Mouse (Mus musculus) lung, adult 2 months (tissue): Measurements from ENCODE around the gene Zfp217. TPM values are rescaled to one million over a fixed set of nuclear protein-coding genes. Genes with fewer than 3 reads are reported as not detected.

ENCODE experiments used
- DNase-seq: peaks from one replicate; pipeline ENCODE4 v3.0.0; 2022
- H3K4me1 ChIP-seq: fragments of 200-500 bp; 2 replicates; pipeline ENCODE4 v1.6.1; 2011; ENCODE audit warnings: low read length; ENCODE audit not compliant: control insufficient read depth, insufficient read depth
- H3K4me3 ChIP-seq: fragments of 200-500 bp; replicated peaks from 2 replicates; pipeline ENCODE3; 2011; ENCODE audit warnings: low read depth, mild to moderate bottlenecking, control low read depth, low read length; ENCODE audit errors: extremely low read depth
- CTCF ChIP-seq: fragments of 200-500 bp; IDR thresholded peaks from 2 replicates; pipeline ENCODE4 v1.5.1; 2011; ENCODE audit warnings: mild to moderate bottlenecking, low read length, control low read depth; ENCODE audit not compliant: insufficient read depth
- POLR2A ChIP-seq: fragments of 200-500 bp; IDR thresholded peaks from 2 replicates; pipeline ENCODE4 v1.6.1; 2011; ENCODE audit warnings: low read depth, mild to moderate bottlenecking, control low read depth, low read length, borderline replicate concordance; ENCODE audit errors: extremely low read depth
- WGBS: fragments of 180-500 bp; shearing (Covaris S2); methylation state at CpG from one replicate; pipeline ENCODE4 v1.1.7; 2018; 5-methylcytosine and 5-hydroxymethylcytosine counted together
- polyA plus RNA-seq: library from polyadenylated mRNA; depleted of rRNA; stranded (reverse); fragments of >200 nt; gene quantifications from 2 replicates; pipeline ENCODE4 v1.2.3, GENCODE M21; 2012

The Zfp217 gene
- polyA plus RNA-seq, 1 experiment: 19.8 TPM

DNA sequence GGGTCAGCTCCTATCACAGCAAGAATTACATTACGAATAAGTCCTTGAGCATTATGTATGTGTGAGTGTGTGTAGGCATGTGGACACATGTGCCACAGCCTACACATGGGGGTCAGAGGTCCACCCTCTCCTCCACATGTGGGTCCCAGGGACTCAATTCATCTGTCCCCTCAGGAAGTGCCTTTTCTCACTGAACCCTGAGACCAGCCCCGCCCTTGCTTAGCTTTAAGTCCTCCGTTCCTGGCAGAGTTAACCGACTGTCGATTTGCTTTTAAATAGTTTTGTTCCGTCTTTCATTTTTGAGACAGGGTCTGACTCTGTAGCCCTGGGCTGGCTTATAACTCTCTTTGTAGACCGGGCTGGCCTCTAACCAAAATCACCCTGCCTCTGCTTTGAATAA lies 5.0 kb upstream of the Zfp217 start:
- Histone ChIP-seq H3K4me3 (no peak overlapping the region), H3K4me1 (peaks cover 12% of the 10 kb centered on the region)
- 15% methylated on average over 7 of the region's 7 CpGs for WGBS
- TF ChIP-seq POLR2A (no peak), CTCF (no peak)
- DNase-seq: peak; percentile 30

DNA sequence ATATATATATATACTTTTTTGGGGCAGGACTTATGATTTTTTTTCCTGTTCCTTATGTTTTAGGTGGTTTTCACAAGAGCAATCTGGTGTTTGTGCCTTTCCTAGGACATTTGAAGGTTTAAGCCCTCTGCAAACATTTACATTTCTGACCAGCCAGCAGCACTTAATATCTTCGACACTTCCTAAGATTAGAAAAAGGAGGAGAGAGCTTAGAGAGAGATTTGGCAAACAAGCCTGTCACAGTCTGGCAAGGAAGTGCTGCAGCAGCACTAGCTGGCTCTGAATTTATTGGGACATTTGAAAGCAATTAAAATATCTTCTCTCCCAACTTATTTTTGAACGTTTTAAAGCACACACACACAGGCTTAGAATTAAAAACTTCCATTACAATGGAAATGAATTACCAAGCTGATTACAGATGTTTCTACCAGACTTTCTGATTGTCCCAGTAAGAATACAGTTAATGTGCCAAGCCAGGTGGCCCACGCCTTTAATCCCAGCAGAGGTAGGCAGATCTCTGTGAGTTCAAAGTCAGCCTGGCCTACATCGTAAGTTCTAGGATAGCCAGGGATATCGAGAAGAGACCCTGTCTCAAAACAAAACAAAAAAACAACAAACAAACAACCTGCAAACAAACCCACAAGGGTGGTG lies 4.3 kb upstream of the Zfp217 start:
- TF ChIP-seq CTCF (no peak), POLR2A (no peak)
- no peak overlapping the region for H3K4me3 ChIP-seq
- DNase-seq: no peak
- 43% methylated on average over 5 of the region's 5 CpGs for WGBS
- peaks cover 17% of the 10 kb centered on the region for H3K4me1 ChIP-seq

DNA sequence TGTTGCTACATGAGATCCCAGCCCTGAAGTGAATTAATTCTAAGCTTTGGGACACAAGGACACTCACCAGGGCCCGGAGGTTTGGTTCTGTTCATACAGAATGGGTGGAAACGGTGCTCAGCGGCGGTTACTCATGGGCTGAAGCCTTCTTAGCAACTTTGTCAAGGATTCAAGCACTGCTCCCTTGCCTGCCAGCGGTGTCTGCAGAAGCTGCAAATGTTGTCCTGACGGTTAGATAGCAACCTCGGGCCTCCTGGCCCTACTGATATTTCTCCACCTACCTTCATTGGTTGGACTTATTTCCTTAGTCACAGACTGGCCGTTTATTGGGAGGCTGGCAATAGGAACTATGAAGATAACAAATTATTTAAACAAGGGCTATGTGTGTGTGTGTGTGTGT lies 3.6 kb upstream of the Zfp217 start:
- Histone ChIP-seq H3K4me1 (peaks cover 17% of the 10 kb centered on the region), H3K4me3 (no peak overlapping the region)
- DNase-seq: no peak
- WGBS: 61% methylated on average over 8 of the region's 8 CpGs
- no peak for TF ChIP-seq POLR2A
- no peak for TF ChIP-seq CTCF

DNA sequence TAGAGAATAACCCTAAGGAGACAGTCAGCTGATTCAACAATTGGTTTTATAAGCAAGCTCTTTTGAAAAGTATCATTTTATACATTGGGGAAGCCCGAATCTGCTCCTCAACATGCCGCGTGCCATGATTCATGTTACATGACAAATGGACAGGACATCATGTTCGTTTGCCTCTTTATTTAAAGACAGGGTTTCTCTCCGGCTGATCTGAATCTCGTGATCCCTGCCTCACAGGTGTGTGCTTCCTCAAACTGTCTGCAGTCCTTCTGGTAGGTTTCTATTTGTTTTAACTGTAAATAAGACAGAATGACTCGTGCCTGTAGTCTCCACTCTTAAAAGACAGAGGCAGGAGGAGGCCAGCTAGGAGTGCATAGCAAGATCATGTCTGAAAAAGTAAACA lies 925 bp upstream of the Zfp217 start:
- H3K4me1 ChIP-seq: peaks cover 15% of the 10 kb centered on the region
- no peak overlapping the region for H3K4me3 ChIP-seq
- WGBS: 57% methylated on average over 7 of the region's 7 CpGs
- no peak for DNase-seq
- no peak for TF ChIP-seq CTCF
- TF ChIP-seq POLR2A: no peak

DNA sequence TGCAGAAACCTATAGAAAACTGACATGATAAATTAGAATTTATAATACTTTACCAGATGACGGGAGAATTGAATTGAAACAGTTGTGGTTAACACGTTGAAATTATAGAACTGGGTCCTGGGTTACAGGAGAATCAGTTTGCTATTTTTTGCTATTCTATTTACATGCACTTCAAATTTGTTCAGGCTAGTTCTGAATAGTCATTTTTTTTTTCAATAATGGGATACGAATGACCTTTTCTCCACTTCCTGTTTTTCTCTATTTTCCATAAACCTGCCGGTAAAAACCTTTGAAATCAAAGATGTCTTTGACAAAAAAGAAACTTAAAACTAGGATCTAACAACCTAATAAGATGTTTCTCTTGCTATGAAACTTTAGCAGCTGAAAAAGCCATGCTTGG lies 733 bp downstream of the Zfp217 start:
- Histone ChIP-seq H3K4me3 (no peak overlapping the region), H3K4me1 (peaks cover 10% of the 10 kb centered on the region)
- no peak for DNase-seq
- no peak for TF ChIP-seq CTCF
- TF ChIP-seq POLR2A: no peak
- 35% methylated on average over 4 of the region's 4 CpGs for WGBS

DNA sequence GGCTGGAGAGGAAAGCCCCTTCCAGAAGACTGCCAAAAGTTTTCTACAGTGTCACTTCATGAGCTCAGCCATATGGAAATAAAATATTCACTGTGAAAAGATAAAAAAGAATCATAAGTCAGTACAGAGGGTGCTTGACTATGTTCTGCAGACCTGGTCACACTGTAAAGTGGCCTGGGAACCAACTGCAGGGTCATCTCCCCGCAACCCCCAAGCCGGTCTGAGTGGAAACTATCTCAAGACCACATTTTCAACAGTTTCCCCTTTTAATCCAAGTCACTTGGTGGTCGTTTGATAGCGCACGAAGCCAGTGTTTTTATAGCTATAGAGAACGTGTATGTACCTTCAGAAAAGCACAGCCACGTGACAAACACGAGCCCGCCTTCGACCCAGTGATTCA lies 3.6 kb downstream of the Zfp217 start:
- WGBS: 79% methylated on average over 10 of the region's 10 CpGs
- TF ChIP-seq CTCF (no peak), POLR2A (no peak)

DNA sequence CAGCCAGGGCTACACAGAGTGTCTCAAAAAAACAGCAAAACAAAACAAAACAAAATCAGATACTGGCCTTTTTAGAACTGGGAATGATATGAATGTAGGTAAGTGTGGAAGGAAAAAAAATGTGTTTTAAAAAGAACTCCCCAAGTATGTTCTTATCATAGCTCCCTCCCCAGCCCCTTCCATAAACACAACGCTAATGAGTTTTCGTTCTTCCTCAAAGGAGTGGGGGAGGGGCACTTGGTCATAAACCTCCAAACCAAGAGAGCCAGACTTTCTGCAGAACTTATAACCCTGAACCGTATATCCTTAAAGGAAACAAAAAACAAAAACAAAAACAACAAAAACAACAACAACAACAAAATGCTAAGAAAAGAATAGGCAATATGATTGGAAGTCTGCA lies 4.0 kb downstream of the Zfp217 start:
- TF ChIP-seq POLR2A: no peak
- TF ChIP-seq CTCF: no peak
- DNase-seq: no peak
- 19% methylated on average over 3 of the region's 3 CpGs for WGBS
- Histone ChIP-seq H3K4me1 (peaks cover 10% of the 10 kb centered on the region), H3K4me3 (no peak overlapping the region)

More for the DNA sequence above, 3.6 kb downstream of the Zfp217 start:
- Histone ChIP-seq H3K4me1 (peaks cover 10% of the 10 kb centered on the region), H3K4me3 (no peak overlapping the region)
- DNase-seq: no peak

DNA sequence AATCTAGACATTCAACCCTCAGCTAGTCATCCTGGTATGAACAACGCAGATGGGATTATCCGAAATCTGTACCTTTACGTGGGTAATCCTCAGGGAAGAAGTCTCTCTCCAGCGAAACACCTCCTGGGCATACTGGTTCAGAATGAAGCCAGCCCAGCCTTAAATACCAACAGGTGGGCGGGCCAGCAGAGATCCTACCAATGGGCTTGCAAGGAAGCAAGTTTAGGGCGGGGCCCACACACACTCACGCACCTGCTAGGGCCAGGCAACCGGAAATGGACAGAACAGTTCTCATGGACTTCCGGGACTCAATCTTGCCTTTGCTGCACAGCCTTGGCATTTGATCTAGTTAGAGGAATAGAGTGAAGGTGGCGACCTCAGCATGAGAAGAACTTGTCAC lies 5.4 kb downstream of the Zfp217 start:
- Histone ChIP-seq H3K4me3 (no peak overlapping the region), H3K4me1 (0 out of 2 replicates have a peak, but pooled peaks cover 3% of the 10 kb centered on the region)
- DNase-seq: no peak
- TF ChIP-seq CTCF (no peak), POLR2A (no peak)
- WGBS: 92% methylated on average over 10 of the region's 10 CpGs

DNA sequence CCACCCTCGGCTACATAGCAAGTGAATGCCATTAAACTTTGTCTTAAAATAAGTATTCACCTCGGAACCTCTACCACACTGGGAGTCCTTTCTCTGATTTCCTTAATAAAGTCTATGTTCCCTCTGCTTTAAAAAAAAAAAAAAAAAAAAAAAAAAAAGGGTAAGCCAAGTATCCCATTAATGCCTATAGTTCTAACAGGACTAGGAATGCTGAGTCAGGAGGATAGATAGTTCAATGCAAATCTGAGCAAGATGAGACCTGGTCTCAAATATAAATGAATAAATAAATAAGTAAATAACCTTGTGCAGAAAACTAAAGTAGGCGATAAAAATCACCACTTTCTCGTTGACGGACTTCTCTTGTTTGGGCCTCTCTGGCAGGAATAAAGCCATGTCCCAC lies 6.4 kb downstream of the Zfp217 start:
- DNase-seq: no peak
- H3K4me3 ChIP-seq: no peak overlapping the region
- peaks cover 3% of the 10 kb centered on the region; the same call in 1 of the 2 replicates for H3K4me1 ChIP-seq
- WGBS: 97% methylated on average over 5 of the region's 5 CpGs
- no peak for TF ChIP-seq POLR2A
- no peak for TF ChIP-seq CTCF

DNA sequence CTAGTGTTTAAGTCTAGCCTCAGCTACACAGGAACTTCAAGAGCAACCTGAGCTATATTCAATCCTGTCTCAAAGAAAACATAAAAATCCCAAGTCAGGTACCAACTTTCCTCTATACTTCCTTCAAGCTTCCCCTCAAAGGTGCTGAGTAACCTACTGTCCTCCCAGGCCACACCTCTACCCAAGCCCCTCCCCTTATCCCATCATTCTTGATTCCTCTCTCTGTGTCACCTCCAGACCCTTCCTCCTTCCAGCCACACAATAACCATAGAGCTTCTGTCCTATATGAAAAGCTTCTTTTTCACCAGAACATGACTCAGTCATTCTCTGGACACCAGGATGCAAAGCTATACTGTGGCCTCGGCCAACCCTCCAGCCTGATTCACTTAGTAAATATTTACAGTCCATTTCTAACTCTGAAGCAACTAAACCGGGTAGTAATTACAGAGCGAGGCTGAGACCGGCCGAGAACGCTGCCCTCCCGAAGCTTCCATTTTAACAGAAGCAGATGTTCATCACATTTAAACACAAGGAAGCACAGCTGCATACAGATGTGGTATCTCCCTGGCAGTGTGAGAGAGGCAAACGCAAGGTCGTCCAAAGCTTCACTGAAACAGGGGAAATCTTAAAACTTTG lies 8.4 kb downstream of the Zfp217 start:
- H3K4me3 ChIP-seq: no peak overlapping the region
- DNase-seq: no peak
- TF ChIP-seq CTCF (no peak), POLR2A (no peak)
- H3K4me1 ChIP-seq: peaks cover 3% of the 10 kb centered on the region; the same call in 1 of the 2 replicates
- 40% methylated on average over 9 of the region's 9 CpGs for WGBS
